9 mouse cellular contexts compared by ENCODE assay signal in the genomic region with DNA sequence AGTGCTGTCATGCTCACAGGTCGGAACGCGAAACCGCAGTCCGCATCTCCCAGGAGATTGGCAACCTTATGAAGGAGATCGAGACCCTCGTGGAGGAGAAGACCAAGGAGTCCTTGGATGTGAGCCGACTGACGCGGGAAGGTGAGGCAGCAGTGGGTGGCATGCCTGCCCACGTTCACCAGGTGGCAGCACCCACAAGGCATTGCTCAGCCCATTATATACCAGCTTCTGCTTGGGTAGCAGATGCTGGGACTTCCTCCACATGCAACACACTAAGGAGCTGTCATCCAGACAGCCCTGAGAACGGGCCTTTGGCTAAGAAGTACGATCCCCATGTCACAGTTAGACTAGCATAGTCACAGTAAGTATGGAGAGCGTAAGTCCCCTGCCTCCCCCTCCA. TPM values are rescaled to one million over a fixed set of nuclear protein-coding genes. Genes with fewer than 3 reads are reported as not detected.
DNase-seq lines count a peak whose midpoint lies in the region; ATAC-seq and TF ChIP-seq lines count a peak whose summit lies in the region.
"Had no signal": no experiment of that assay in that cellular context is flagged by ENCODE, and none has a peak within 500 bp of the region (broad histone marks: within the 10 kb centered on the region; RNA-seq: fewer than 3 reads in every experiment).

No protein-coding gene starts in this region.

- peak; percentile 77 for TF ChIP-seq CTCF in heart, adult 2 months (IDR thresholded peaks at IDR 0.05)
- TF ChIP-seq CTCF in cortical plate, adult 2 months (IDR thresholded peaks at IDR 0.05; ENCODE audit: extremely low read depth, insufficient read depth, low read length), result peak; percentile 45
- peak; percentile 65 for TF ChIP-seq CTCF in lung, postnatal 0 days (IDR thresholded peaks at IDR 0.05)

- no peaks in the 10 kb centered on the region for H3K9me3 ChIP-seq in heart, embryonic 10.5 days
- H3K9me3 ChIP-seq in lung, postnatal 0 days (ENCODE audit: low read length), result no peaks in the 10 kb centered on the region
- no peaks in the 10 kb centered on the region for H3K9me3 ChIP-seq in hindbrain, embryonic 11.5 days (ENCODE audit: control insufficient read depth, low read length)
- H3K9me3 ChIP-seq: limb, embryonic 15.5 days had no signal

- no peak for TF ChIP-seq EP300 in heart, adult 2 months (IDR thresholded peaks at IDR 0.05; ENCODE audit: insufficient read depth, low read depth, low read length)
- no peak for TF ChIP-seq EP300 in lung, postnatal 0 days (IDR thresholded peaks at IDR 0.05)

- H3K4me3 ChIP-seq in heart, adult 2 months, result no peak overlapping the region
- no peak overlapping the region for H3K4me3 ChIP-seq in heart, embryonic 10.5 days
- no peak overlapping the region for H3K4me3 ChIP-seq in cortical plate, adult 2 months (ENCODE audit: insufficient read depth, low read length)
- H3K4me3 ChIP-seq in lung, postnatal 0 days (ENCODE audit: low read depth, low read length), result no peak overlapping the region
- no peak overlapping the region for H3K4me3 ChIP-seq in hindbrain, embryonic 11.5 days (ENCODE audit: low read depth, low read length)
- H3K4me3 ChIP-seq: limb, embryonic 15.5 days had no signal

- H3K36me3 ChIP-seq in heart, adult 2 months (ENCODE audit: control insufficient read depth, insufficient read depth, low read length), result no peaks in the 10 kb centered on the region
- H3K36me3 ChIP-seq in heart, embryonic 10.5 days, result peaks cover 73% of the 10 kb centered on the region
- no peaks in the 10 kb centered on the region for H3K36me3 ChIP-seq in lung, postnatal 0 days (ENCODE audit: insufficient read depth, low read length)
- no peaks in the 10 kb centered on the region for H3K36me3 ChIP-seq in hindbrain, embryonic 11.5 days (ENCODE audit: control insufficient read depth, insufficient read depth, low read length)

- DNase-seq in heart, adult 2 months, result peak in 1 of 2 experiments; percentile 49
- no peak for DNase-seq in heart, embryonic 10.5 days (ENCODE audit: low spot score)
- peak; percentile 27 for DNase-seq in A20 (ENCODE audit: low read depth, low spot score)
- DNase-seq in lung, postnatal 0 days (ENCODE audit: low spot score), result no peak
- peak; percentile 45 for DNase-seq in thymus, postnatal 36 days
- DNase-seq in hindbrain, embryonic 11.5 days (ENCODE audit: low spot score), result no peak

- no peak overlapping the region for H3K27ac ChIP-seq in heart, adult 2 months
- no peak overlapping the region for H3K27ac ChIP-seq in heart, embryonic 10.5 days
- H3K27ac ChIP-seq in cortical plate, adult 2 months (ENCODE audit: insufficient read depth, low read length), result no peak overlapping the region
- no peak overlapping the region for H3K27ac ChIP-seq in lung, postnatal 0 days (ENCODE audit: low read length)
- no peak overlapping the region for H3K27ac ChIP-seq in hindbrain, embryonic 11.5 days (ENCODE audit: low read depth, low read length)
- H3K27ac ChIP-seq: limb, embryonic 15.5 days had no signal

- H3K4me2 ChIP-seq in lung, postnatal 0 days (replicated peaks; ENCODE audit: low read depth, low read length), result no peak overlapping the region
- H3K4me2 ChIP-seq in hindbrain, embryonic 11.5 days (replicated peaks; ENCODE audit: low read depth, low read length), result no peak overlapping the region
- H3K4me2 ChIP-seq: limb, embryonic 15.5 days had no signal

- ATAC-seq in lung, postnatal 0 days, result no peak
- ATAC-seq in cerebellum, adult (ENCODE audit: insufficient number of reproducible peaks, low FRiP score, low TSS enrichment), result no peak
- ATAC-seq in hindbrain, embryonic 11.5 days (ENCODE audit: low FRiP score), result no peak

- 87% methylated on average over 14 of the region's 14 CpGs for WGBS in heart, adult 2 months
- 77% methylated on average over 14 of the region's 14 CpGs for WGBS in heart, embryonic 10.5 days
- WGBS in lung, postnatal 0 days, result 85% methylated on average over 14 of the region's 14 CpGs
- 89% methylated on average over 14 of the region's 14 CpGs for WGBS in hindbrain, embryonic 11.5 days

- no peaks in the 10 kb centered on the region for H3K79me2 ChIP-seq in heart, adult 2 months (replicated peaks; ENCODE audit: control insufficient read depth, insufficient read depth, low read length)

- H3K9ac ChIP-seq in heart, adult 2 months (ENCODE audit: low read depth, low read length), result no peak overlapping the region
- no peak overlapping the region for H3K9ac ChIP-seq in lung, postnatal 0 days (replicated peaks; ENCODE audit: low read depth)
- H3K9ac ChIP-seq in hindbrain, embryonic 11.5 days (ENCODE audit: low read depth, low read length), result no peak overlapping the region
- H3K9ac ChIP-seq: limb, embryonic 15.5 days had no signal

- no peaks in the 10 kb centered on the region; the same call in 1 of the 2 replicates for H3K4me1 ChIP-seq in heart, adult 2 months (ENCODE audit: control insufficient read depth, insufficient read depth, low read length)
- peaks cover 27% of the 10 kb centered on the region for H3K4me1 ChIP-seq in heart, embryonic 10.5 days
- peaks cover 8% of the 10 kb centered on the region; the same call in 1 of the 2 replicates for H3K4me1 ChIP-seq in cortical plate, adult 2 months (ENCODE audit: control insufficient read depth, insufficient read depth, low read length)
- no peaks in the 10 kb centered on the region; the same call in 1 of the 2 replicates for H3K4me1 ChIP-seq in lung, postnatal 0 days (ENCODE audit: insufficient read depth, low read depth, low read length)
- no peaks in the 10 kb centered on the region for H3K4me1 ChIP-seq in hindbrain, embryonic 11.5 days (replicated peaks; ENCODE audit: control insufficient read depth, insufficient read depth, low read length)

- intact Hi-C loops in heart, adult 2 months (cut with DNase I), result no loop called here

- no peak for TF ChIP-seq POLR2A in heart, adult 2 months (IDR thresholded peaks at IDR 0.05; ENCODE audit: insufficient read depth, low read depth, low read length)
- no peak for TF ChIP-seq POLR2A in cortical plate, adult 2 months (IDR thresholded peaks at IDR 0.05; ENCODE audit: extremely low read depth, insufficient read depth, low read length)

- H3K27me3 ChIP-seq in heart, adult 2 months (ENCODE audit: control insufficient read depth, insufficient read depth, low read length), result no peaks in the 10 kb centered on the region
- H3K27me3 ChIP-seq in heart, embryonic 10.5 days (ENCODE audit: insufficient read depth, poor library complexity, severe bottlenecking), result no peaks in the 10 kb centered on the region
- H3K27me3 ChIP-seq in lung, postnatal 0 days (replicated peaks; ENCODE audit: insufficient read depth, low read length), result no peaks in the 10 kb centered on the region
- H3K27me3 ChIP-seq in hindbrain, embryonic 11.5 days (ENCODE audit: control insufficient read depth, insufficient read depth, low read length), result no peaks in the 10 kb centered on the region
- H3K27me3 ChIP-seq: limb, embryonic 15.5 days had no signal

RNA-seq across cellular contexts. Expression of a gene that starts 8.9 kb away (rescaled TPM):
- 10 to 100 TPM; 10.5 to 10.8 TPM for total RNA-seq in heart, adult 2 months (2021)
- 14.5 and 17.8 TPM in 2 replicates for polyA plus RNA-seq in heart, adult 2 months (2012; rRNA removed)
- 29.1 and 29.6 TPM in 2 replicates for polyA plus RNA-seq in heart, embryonic 10.5 days (2016; fragmentation: Nextera tagmentation; extraction: Ambion mirVana)
- polyA plus RNA-seq in cortical plate, adult 2 months (2012; rRNA removed), result 10.6 and 10.8 TPM in 2 replicates
- 29.4 and 32.2 TPM in 2 replicates for polyA plus RNA-seq in lung, postnatal 0 days (2015; fragmentation: Nextera tagmentation; extraction: Ambion mirVana)
- 15.4 and 17.9 TPM in 2 replicates for polyA plus RNA-seq in hindbrain, embryonic 11.5 days (2014; fragmentation: Nextera tagmentation; extraction: Ambion mirVana)

RNA-seq across cellular contexts. Expression of a gene that starts 9.2 kb away (rescaled TPM):
- total RNA-seq in heart, adult 2 months (2021), result 10 to 100 TPM; 17.7 to 24.8 TPM
- polyA plus RNA-seq in heart, adult 2 months (2012; rRNA removed), result 6.4 and 11.2 TPM in 2 replicates
- 35.8 and 44.0 TPM in 2 replicates for polyA plus RNA-seq in heart, embryonic 10.5 days (2016; fragmentation: Nextera tagmentation; extraction: Ambion mirVana)
- 13.0 TPM in 2 replicates for polyA plus RNA-seq in cortical plate, adult 2 months (2012; rRNA removed)
- polyA plus RNA-seq in lung, postnatal 0 days (2015; fragmentation: Nextera tagmentation; extraction: Ambion mirVana), result 16.9 and 21.1 TPM in 2 replicates
- 31.1 and 37.0 TPM in 2 replicates for polyA plus RNA-seq in hindbrain, embryonic 11.5 days (2014; fragmentation: Nextera tagmentation; extraction: Ambion mirVana)

RNA-seq across cellular contexts. Expression of a gene that starts 13.6 kb away (rescaled TPM):
- total RNA-seq in heart, adult 2 months (2021), result not detected
- 0.37 TPM in 1 of 2 replicates, not detected in the other for polyA plus RNA-seq in heart, adult 2 months (2012; rRNA removed)
- 0.16 TPM in 1 of 2 replicates, not detected in the other for polyA plus RNA-seq in heart, embryonic 10.5 days (2016; fragmentation: Nextera tagmentation; extraction: Ambion mirVana)
- polyA plus RNA-seq in cortical plate, adult 2 months (2012; rRNA removed), result 0.32 and 0.58 TPM in 2 replicates
- polyA plus RNA-seq in lung, postnatal 0 days (2015; fragmentation: Nextera tagmentation; extraction: Ambion mirVana), result not detected in 2 replicates
- polyA plus RNA-seq in hindbrain, embryonic 11.5 days (2014; fragmentation: Nextera tagmentation; extraction: Ambion mirVana), result 0.18 and 0.25 TPM in 2 replicates

RNA-seq across cellular contexts. Expression of a gene that starts 23.6 kb away (rescaled TPM):
- total RNA-seq in heart, adult 2 months (2021), result not detected
- polyA plus RNA-seq in heart, adult 2 months (2012; rRNA removed), result 0.16 and 0.67 TPM in 2 replicates
- polyA plus RNA-seq in heart, embryonic 10.5 days (2016; fragmentation: Nextera tagmentation; extraction: Ambion mirVana), result not detected in 2 replicates
- polyA plus RNA-seq in cortical plate, adult 2 months (2012; rRNA removed), result 1.2 TPM in 2 replicates
- 0.10 and 0.18 TPM in 2 replicates for polyA plus RNA-seq in lung, postnatal 0 days (2015; fragmentation: Nextera tagmentation; extraction: Ambion mirVana)
- polyA plus RNA-seq in hindbrain, embryonic 11.5 days (2014; fragmentation: Nextera tagmentation; extraction: Ambion mirVana), result not detected in 2 replicates
- polyA plus RNA-seq: limb, embryonic 15.5 days had no signal

RNA-seq across cellular contexts. Expression of a gene that starts 46.6 kb away (rescaled TPM):
- 10 to 100 TPM; 13.6 to 17.5 TPM for total RNA-seq in heart, adult 2 months (2021)
- polyA plus RNA-seq in heart, adult 2 months (2012; rRNA removed), result 20.3 and 24.5 TPM in 2 replicates
- polyA plus RNA-seq in heart, embryonic 10.5 days (2016; fragmentation: Nextera tagmentation; extraction: Ambion mirVana), result 126 and 154 TPM in 2 replicates
- polyA plus RNA-seq in cortical plate, adult 2 months (2012; rRNA removed), result 29.2 and 29.9 TPM in 2 replicates
- polyA plus RNA-seq in lung, postnatal 0 days (2015; fragmentation: Nextera tagmentation; extraction: Ambion mirVana), result 99.9 and 101 TPM in 2 replicates
- 177 and 201 TPM in 2 replicates for polyA plus RNA-seq in hindbrain, embryonic 11.5 days (2014; fragmentation: Nextera tagmentation; extraction: Ambion mirVana)

Comparison
In these comparisons a context has a peak if more than half of its experiments do, and no peak if none do; other contexts are left out.
1. DNase-seq: peak in A20 (single experiment) and thymus, postnatal 36 days (2 of 2); none in heart, embryonic 10.5 days (single experiment), lung, postnatal 0 days (single experiment) and hindbrain, embryonic 11.5 days (single experiment).
2. Peak in every context shown above with its lines, with median percentiles within 50 percentile points of each other: CTCF ChIP-seq.